Comparison of ENCODE assay signal across 7 mouse cellular contexts in genomic region chr10:22148441-22149072, GRCm38 (mm10). TPM values are rescaled to one million over a fixed set of nuclear protein-coding genes. Genes with fewer than 3 reads are reported as not detected.
DNase-seq lines count a peak whose midpoint lies in the region; ATAC-seq and TF ChIP-seq lines count a peak whose summit lies in the region.

No protein-coding gene starts in this region.

- no peaks in the 10 kb centered on the region for H3K9me3 ChIP-seq in liver, embryonic 14.5 days (ENCODE audit: control insufficient read depth, low read length)

- H3K27me3 ChIP-seq in cerebellum, adult 2 months (ENCODE audit: control insufficient read depth, insufficient read depth, low read length), result peaks cover 8% of the 10 kb centered on the region; the same call in 1 of the 2 replicates
- peaks cover 42% of the 10 kb centered on the region for H3K27me3 ChIP-seq in liver, embryonic 14.5 days (ENCODE audit: control insufficient read depth, insufficient read depth, low read length)

- peak; percentile 25; the same call in 1 of the 2 replicates for TF ChIP-seq CTCF in cerebellum, adult 2 months (IDR thresholded peaks at IDR 0.05; ENCODE audit: borderline replicate concordance, insufficient read depth, low read depth, low read length)
- TF ChIP-seq CTCF in liver, embryonic 14.5 days (IDR thresholded peaks at IDR 0.05; ENCODE audit: low read depth), result peak; percentile 59

- no peaks in the 10 kb centered on the region for H3K4me1 ChIP-seq in cerebellum, adult 2 months (ENCODE audit: control insufficient read depth, insufficient read depth, low read length)
- H3K4me1 ChIP-seq in liver, embryonic 14.5 days (replicated peaks; ENCODE audit: control insufficient read depth in 2 of 2, insufficient read depth in 2 of 2, low read length in 1 of 2), result no peaks in the 10 kb centered on the region

- peak; percentile 80 for DNase-seq in R1 (ENCODE audit: low read depth, low spot score)
- peak; percentile 43 to 56 for DNase-seq in cerebellum, adult 2 months
- peak; percentile 64 for DNase-seq in gastrocnemius, postnatal 14 days
- DNase-seq in liver, embryonic 14.5 days (ENCODE audit: low read depth in 3 of 3, low spot score in 3 of 3), result peak in 1 of 3 experiments; percentile 20
- peak; percentile 85 for DNase-seq in naive thymus-derived CD4-positive, alpha-beta T cell, adult 2 months (ENCODE audit: low read depth)
- peak; percentile 53 to 62 for DNase-seq in thymus, adult 18-20 months

- peak overlapping the region; percentile 72 for H3K4me3 ChIP-seq in cerebellum, adult 2 months (replicated peaks; ENCODE audit: insufficient read depth, low read depth, low read length)
- H3K4me3 ChIP-seq in liver, embryonic 14.5 days (ENCODE audit: insufficient read depth in 1 of 2, low read depth in 2 of 2, low read length in 2 of 2), result peak overlapping the region; percentile 56 to 68

- no peaks in the 10 kb centered on the region for H3K36me3 ChIP-seq in liver, embryonic 14.5 days (replicated peaks; ENCODE audit: control insufficient read depth, insufficient read depth, low read depth)

- no peak for TF ChIP-seq EP300 in liver, embryonic 14.5 days (IDR thresholded peaks at IDR 0.05; ENCODE audit: low read depth)

- peak overlapping the region; percentile 62 for H3K4me2 ChIP-seq in liver, embryonic 14.5 days (ENCODE audit: low read depth)

- no peak overlapping the region for H3K27ac ChIP-seq in cerebellum, adult 2 months (ENCODE audit: insufficient read depth, low read length)
- no peak overlapping the region for H3K27ac ChIP-seq in liver, embryonic 14.5 days

- peak; percentile 76 for ATAC-seq in inflammation-experienced regulatory T-cells, adult 6 months
- peak; percentile 65 for ATAC-seq in liver, embryonic 14.5 days (ENCODE audit: insufficient read depth)

- WGBS in cerebellum, adult 2 months, result under 1% methylated on average over 45 of the region's 50 CpGs
- under 1% methylated on average over 48 of the region's 50 CpGs for WGBS in liver, embryonic 14.5 days (ENCODE audit: insufficient replicate concordance)

- intact Hi-C loops in gastrocnemius, postnatal 14 days (cut with DNase I; ENCODE audit: low total_unique reads), result no loop called here

- TF ChIP-seq POLR2A in cerebellum, adult 2 months (IDR thresholded peaks at IDR 0.05; ENCODE audit: borderline replicate concordance, insufficient read depth, low read length), result no peak

- peak overlapping the region; percentile 28; the same call in 1 of the 2 replicates for H3K9ac ChIP-seq in liver, embryonic 14.5 days (replicated peaks)

RNA-seq across cellular contexts. Expression of gene E030030I06Rik, which starts 0.5 kb away (rescaled TPM):
- 0.13 and 0.16 TPM in 2 replicates for polyA plus RNA-seq in cerebellum, adult 2 months (2012; rRNA removed)
- total RNA-seq in gastrocnemius, postnatal 14 days (2021), result 1 to 10 TPM; 1.8 to 2.3 TPM
- 10 to 100 TPM in 2 of 3 experiments, 1 to 10 TPM in 1; 9.4 to 12.6 (median 12.1) TPM for polyA plus RNA-seq in inflammation-experienced regulatory T-cells, adult 6 months (2017; shearing (Covaris generic))
- polyA plus RNA-seq in liver, embryonic 14.5 days (2012; rRNA removed), result 2.2 and 6.8 TPM in 2 replicates
- polyA plus RNA-seq in liver, embryonic 14.5 days (2014; fragmentation: Nextera tagmentation; extraction: Ambion mirVana), result 1.6 and 2.7 TPM in 2 replicates

RNA-seq across cellular contexts. Expression of gene Raet1e, which starts 9.8 kb away (rescaled TPM):
- not detected in 2 replicates for polyA plus RNA-seq in cerebellum, adult 2 months (2012; rRNA removed)
- total RNA-seq in gastrocnemius, postnatal 14 days (2021), result under 1 TPM; 0.29 to 0.47 TPM
- under 1 TPM in 1 of 3 experiments, not detected in 2; 0.49 TPM for polyA plus RNA-seq in inflammation-experienced regulatory T-cells, adult 6 months (2017; shearing (Covaris generic))
- 0.43 and 0.57 TPM in 2 replicates for polyA plus RNA-seq in liver, embryonic 14.5 days (2012; rRNA removed)
- polyA plus RNA-seq in liver, embryonic 14.5 days (2014; fragmentation: Nextera tagmentation; extraction: Ambion mirVana), result 0.86 and 1.4 TPM in 2 replicates

RNA-seq across cellular contexts. Expression of gene H60b, which starts 9.8 kb away (rescaled TPM):
- 0.21 and 0.38 TPM in 2 replicates for polyA plus RNA-seq in cerebellum, adult 2 months (2012; rRNA removed)
- not detected for total RNA-seq in gastrocnemius, postnatal 14 days (2021)
- polyA plus RNA-seq in inflammation-experienced regulatory T-cells, adult 6 months (2017; shearing (Covaris generic)), result 10 to 100 TPM in 1 of 3 experiments, 1 to 10 TPM in 2; 3.6 to 12.3 (median 6.7) TPM
- polyA plus RNA-seq in liver, embryonic 14.5 days (2012; rRNA removed), result 0.10 and 0.16 TPM in 2 replicates
- not detected in 2 replicates for polyA plus RNA-seq in liver, embryonic 14.5 days (2014; fragmentation: Nextera tagmentation; extraction: Ambion mirVana)
